Mouse (Mus musculus): ENCODE data around the gene Btc.

DNA sequence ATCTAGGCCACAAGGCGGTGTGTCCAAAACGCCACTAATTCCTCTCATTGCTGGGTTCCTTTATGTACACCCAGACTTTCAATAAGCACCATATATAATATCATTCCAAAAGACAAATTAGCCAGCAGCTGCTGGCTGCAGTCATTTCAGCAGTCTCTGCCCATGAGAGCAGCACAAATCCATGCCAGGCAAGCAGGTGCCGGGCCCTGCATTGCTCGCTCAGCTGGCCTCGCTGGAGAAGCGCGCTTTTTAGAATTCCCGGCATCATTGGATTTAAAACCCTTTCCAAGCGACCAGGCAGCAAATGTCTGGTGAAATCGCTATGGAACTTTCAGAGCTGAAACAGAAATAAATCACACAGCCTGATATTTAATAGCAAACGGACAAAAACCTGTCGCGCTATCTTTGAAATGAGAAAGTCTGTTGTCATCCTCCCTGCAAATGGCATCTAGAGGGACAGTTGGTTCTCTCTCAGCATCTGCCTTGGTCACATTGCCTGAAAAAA is 34.7 kb downstream of the Btc start:
- TF ChIP-seq POLR2A (IDR thresholded peaks at IDR 0.05; ENCODE audit: control insufficient read depth in 1 of 2, insufficient read depth in 1 of 2, low read depth in 1 of 2, low read length in 2 of 2, poor library complexity in 1 of 2) = no peak
- no peak for TF ChIP-seq CTCF (IDR thresholded peaks at IDR 0.05 in 2 of 3, conservative IDR thresholded peaks at IDR 0.05 in 1 of 3; ENCODE audit: control insufficient read depth in 1 of 3, insufficient read depth in 1 of 3, low read depth in 2 of 3, low read length in 3 of 3, poor library complexity in 1 of 3, severe bottlenecking in 1 of 3)
- TF ChIP-seq MXI1 (IDR thresholded peaks at IDR 0.05; ENCODE audit: low read depth, low read length) = no peak
- no peak for TF ChIP-seq SIN3A (IDR thresholded peaks at IDR 0.05; ENCODE audit: low read length)
- TF ChIP-seq POLR2AphosphoS5 (IDR thresholded peaks at IDR 0.05; ENCODE audit: borderline replicate concordance, low read depth, low read length) = no peak
- no peak for TF ChIP-seq USF1 (IDR thresholded peaks at IDR 0.05; ENCODE audit: low read depth, low read length)
- TF ChIP-seq HCFC1 (IDR thresholded peaks at IDR 0.05; ENCODE audit: low read depth, low read length) = no peak
- no peak for TF ChIP-seq GATA1 (IDR thresholded peaks at IDR 0.05; ENCODE audit: low read depth, low read length)
- no peak for TF ChIP-seq ZC3H11A (IDR thresholded peaks at IDR 0.05; ENCODE audit: low read depth, low read length)
- TF ChIP-seq EP300 (IDR thresholded peaks at IDR 0.05; ENCODE audit: low read depth in 1 of 2, low read length in 2 of 2) = no peak
- TF ChIP-seq CHD1 (IDR thresholded peaks at IDR 0.05; ENCODE audit: low read depth, low read length) = no peak
- no peak for TF ChIP-seq TCF12 (IDR thresholded peaks at IDR 0.05; ENCODE audit: low read depth, low read length)
- no peak for TF ChIP-seq JUND (IDR thresholded peaks at IDR 0.05; ENCODE audit: low read depth, low read length)
